Mouse (Mus musculus) hindbrain, embryonic 15.5 days (tissue): ENCODE measurements around the gene Agtpbp1. TPM values are rescaled to one million over a fixed set of nuclear protein-coding genes. Genes with fewer than 3 reads are reported as not detected.

ENCODE experiments used
- ATAC-seq: fragments of 200-750 bp; cut with Nextera tagmentation; 2 replicates; pipeline ENCODE4 v1.8.0; 2017; ENCODE audit warnings: low read depth, moderate number of reproducible peaks, moderate TSS enrichment; ENCODE audit not compliant: low FRiP score
- H3K27ac ChIP-seq: fragments of 300-500 bp; sonication (generic); replicated peaks from 2 replicates; pipeline ENCODE4 v1.5.1; 2015; ENCODE audit warnings: mild to moderate bottlenecking, inconsistent platforms
- H3K27me3 ChIP-seq: fragments of 300-500 bp; sonication (generic); 2 replicates; pipeline ENCODE4 v1.6.1; 2015; ENCODE audit warnings: control low read depth, inconsistent platforms
- H3K36me3 ChIP-seq: fragments of 300-500 bp; sonication (generic); 2 replicates; pipeline ENCODE4 v1.6.1; 2015; ENCODE audit warnings: control low read depth, inconsistent platforms
- H3K4me1 ChIP-seq: fragments of 300-500 bp; sonication (generic); replicated peaks from 2 replicates; pipeline ENCODE4 v1.6.1; 2015; ENCODE audit warnings: control low read depth, inconsistent platforms
- H3K4me2 ChIP-seq: fragments of 300-500 bp; sonication (generic); 2 replicates; pipeline ENCODE4 v1.6.1; 2015; ENCODE audit warnings: moderate library complexity, mild to moderate bottlenecking, inconsistent platforms
- H3K4me3 ChIP-seq: fragments of 300-500 bp; sonication (generic); 2 replicates; pipeline ENCODE4 v1.5.1; 2015; ENCODE audit warnings: mild to moderate bottlenecking, inconsistent platforms
- H3K9ac ChIP-seq: fragments of 300-500 bp; sonication (generic); 2 replicates; pipeline ENCODE4 v1.6.1; 2015; ENCODE audit warnings: inconsistent platforms
- H3K9me3 ChIP-seq: fragments of 300-500 bp; sonication (generic); 2 replicates; pipeline ENCODE4 v1.6.1; 2016; ENCODE audit warnings: control low read depth, inconsistent platforms
- WGBS: fragments of 180-500 bp; shearing (Covaris S2); methylation state at CpG from one replicate; pipeline ENCODE4 v1.1.7; 2015; 5-methylcytosine and 5-hydroxymethylcytosine counted together
- polyA plus RNA-seq: library from polyadenylated mRNA; unstranded; fragments of >200 nt; fragmentation: Nextera tagmentation; extraction: Ambion mirVana; gene quantifications from 2 replicates; pipeline ENCODE4 v1.2.1, GENCODE M21; 2015

Gene Agtpbp1
- polyA plus RNA-seq, 1 experiment from 2014 or later, result 65.9 TPM

GRCm38 (mm10) chr13:59402026-59402775 is 182.8 kb downstream of the Agtpbp1 start:
- no peaks in the 10 kb centered on the region for H3K36me3 ChIP-seq
- peak overlapping the region; percentile 64 for H3K27ac ChIP-seq
- WGBS, result 31% methylated on average over 14 of the region's 14 CpGs
- H3K9ac ChIP-seq, result no peak overlapping the region
- ATAC-seq, result peak; percentile 79
- peaks cover 13% of the 10 kb centered on the region for H3K4me1 ChIP-seq
- H3K4me3 ChIP-seq, result no peak overlapping the region
- H3K27me3 ChIP-seq, result no peaks in the 10 kb centered on the region
- peak overlapping the region; percentile 8; the same call in 1 of the 2 replicates for H3K4me2 ChIP-seq
- H3K9me3 ChIP-seq, result no peaks in the 10 kb centered on the region

GRCm38 (mm10) chr13:59397571-59397970 is 187.5 kb downstream of the Agtpbp1 start:
- H3K4me3 ChIP-seq, result no peak overlapping the region
- no peaks in the 10 kb centered on the region for H3K9me3 ChIP-seq
- H3K27me3 ChIP-seq, result no peaks in the 10 kb centered on the region
- 23% methylated on average over 3 of the region's 3 CpGs for WGBS
- no peak for ATAC-seq
- no peak overlapping the region for H3K27ac ChIP-seq
- no peak overlapping the region for H3K9ac ChIP-seq
- peaks cover 14% of the 10 kb centered on the region for H3K4me1 ChIP-seq
- H3K4me2 ChIP-seq, result no peak overlapping the region
- no peaks in the 10 kb centered on the region for H3K36me3 ChIP-seq

Other genes starting within 250 kb of the Agtpbp1 start
- 120 and 126 TPM in 2 replicates for gene Naa35, start within 50 bp of the Agtpbp1 start, polyA plus RNA-seq
- gene Golm1, start 90.6 kb upstream of the Agtpbp1 start, polyA plus RNA-seq, result 23.0 and 30.7 TPM in 2 replicates
- gene 4921517D22Rik, start 108.9 kb upstream of the Agtpbp1 start, polyA plus RNA-seq, result not detected in 2 replicates
- 0.05 TPM in 1 of 2 replicates, not detected in the other for gene Spata31d1a, start 125.1 kb upstream of the Agtpbp1 start, polyA plus RNA-seq
- gene Spata31d1b, start 127.1 kb upstream of the Agtpbp1 start, polyA plus RNA-seq, result not detected in 2 replicates
- gene Spata31d1d, start 146.5 kb upstream of the Agtpbp1 start, polyA plus RNA-seq, result not detected in 2 replicates
- gene 1700014D04Rik, start 161.5 kb upstream of the Agtpbp1 start, polyA plus RNA-seq, result 0.05 and 0.21 TPM in 2 replicates
- 160 and 163 TPM in 2 replicates for gene Isca1, start 184.6 kb upstream of the Agtpbp1 start, polyA plus RNA-seq
- not detected in 2 replicates for gene Gm49354, start 197.0 kb upstream of the Agtpbp1 start, polyA plus RNA-seq
- 41.5 and 42.6 TPM in 2 replicates for gene Tut7, start 237.9 kb upstream of the Agtpbp1 start, polyA plus RNA-seq